Mouse (Mus musculus): ENCODE measurements around the gene Polh. TPM values are rescaled to one million over a fixed set of nuclear protein-coding genes. Genes with fewer than 3 reads are reported as not detected.

Polh gene
- 7.4 and 7.9 TPM in 2 replicates for polyA plus RNA-seq (2015; fragmentation: Nextera tagmentation; extraction: Ambion mirVana)

DNA sequence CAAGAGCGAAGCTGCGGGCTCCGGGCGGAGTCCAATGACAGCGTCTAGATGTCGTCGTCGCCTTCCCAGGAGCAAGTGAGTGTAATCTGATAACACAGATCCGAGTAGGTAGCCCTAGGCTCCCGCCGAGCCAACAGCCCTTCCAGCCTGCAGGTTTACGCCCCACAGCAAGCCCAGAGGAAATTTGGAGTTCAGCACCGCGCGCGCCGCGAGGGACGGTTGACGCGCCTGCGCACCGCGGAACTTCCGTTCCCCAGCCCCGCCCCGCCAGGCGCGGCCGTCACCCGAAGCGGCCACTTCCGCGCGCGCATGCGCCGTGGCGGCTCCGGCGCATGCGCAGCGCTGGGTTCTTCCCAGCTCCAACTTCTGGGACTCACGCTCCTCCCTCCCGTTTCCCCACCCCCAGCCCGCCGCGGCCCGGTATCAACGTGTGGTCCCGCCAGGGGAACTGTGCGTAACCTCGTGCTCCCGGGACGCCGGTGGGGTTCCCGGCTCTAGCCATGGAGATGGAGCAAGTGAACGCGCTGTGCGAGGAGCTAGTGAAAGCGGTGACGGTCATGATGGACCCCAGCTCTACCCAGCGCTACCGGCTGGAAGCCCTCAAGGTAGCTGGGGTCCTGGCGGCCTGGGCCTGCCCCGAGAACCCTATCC is at the start of gene Polh, which contains the start of gene Xpo5:
TSS of gene Polh (minus strand) at position 225 of the 651 bp plus-strand sequence.
TSS of gene Xpo5 (plus strand) at position 362 of the 651 bp plus-strand sequence.
- Histone ChIP-seq H3K4me2 (peak within 1 kb of the TSS; percentile 88), H3K27me3 (no peaks in the 10 kb centered on the region), H3K9me3 (no peaks in the 10 kb centered on the region), H3K4me1 (replicated peaks) (peaks cover 42% of the 10 kb centered on the region), H3K36me3 (peaks cover 29% of the 10 kb centered on the region), H3K4me3 (peak within 1 kb of the TSS; percentile 83), H3K27ac (replicated peaks) (peak within 1 kb of the TSS; percentile 83), H3K9ac (peak within 1 kb of the TSS; percentile 72)
- WGBS: under 1% methylated on average over 62 of the region's 66 CpGs
- ATAC-seq (ENCODE audit: low FRiP score, low read depth): peak; percentile 96

DNA sequence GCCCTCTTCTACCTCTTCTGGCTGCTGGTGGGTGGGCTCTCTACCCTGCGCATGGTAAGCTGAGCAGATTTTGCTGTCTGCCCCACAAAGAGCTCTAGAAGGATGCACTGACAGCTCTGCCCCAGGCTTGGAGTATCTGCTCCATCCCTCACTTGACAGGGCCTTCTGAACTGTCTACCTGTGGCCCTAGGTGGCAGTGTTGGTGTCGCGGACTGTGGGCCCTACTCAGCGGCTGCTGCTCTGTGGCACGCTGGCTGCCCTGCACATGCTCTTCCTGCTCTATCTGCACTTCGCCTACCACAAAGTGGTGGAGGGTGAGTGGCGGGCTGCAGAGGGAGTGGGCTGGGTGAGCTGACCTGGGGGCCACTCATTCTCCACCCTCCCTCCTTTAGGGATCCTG is 48.7 kb upstream of the Polh start:
- WGBS: 85% methylated on average over 7 of the region's 7 CpGs
- H3K4me1 ChIP-seq (replicated peaks): peaks cover 50% of the 10 kb centered on the region

DNA sequence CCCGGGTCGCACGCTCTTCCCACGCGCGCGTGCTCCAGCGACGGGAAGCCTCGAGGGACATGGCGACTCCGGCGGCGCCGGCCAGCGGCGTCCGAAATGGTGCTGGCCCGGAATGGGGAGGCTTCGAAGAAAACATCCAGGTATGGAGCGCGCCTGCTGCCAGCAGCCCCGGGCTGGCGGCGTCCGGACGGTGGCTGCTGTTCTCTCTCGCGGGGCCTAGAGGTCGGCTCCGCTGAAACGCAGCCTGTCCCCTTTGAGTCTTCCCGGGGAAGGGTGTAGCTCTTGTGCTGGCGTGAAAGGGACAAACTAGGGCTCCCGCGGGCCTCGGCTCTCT is 45.7 kb upstream of the Polh start:
- Histone ChIP-seq H3K4me1 (replicated peaks) (peaks cover 26% of the 10 kb centered on the region), H3K4me2 (peak overlapping the region; percentile 83), H3K9ac (peak overlapping the region; percentile 86), H3K9me3 (no peaks in the 10 kb centered on the region), H3K4me3 (peak overlapping the region; percentile 75), H3K27ac (replicated peaks) (peak overlapping the region; percentile 80), H3K36me3 (peaks cover 53% of the 10 kb centered on the region), H3K27me3 (no peaks in the 10 kb centered on the region)
- WGBS: under 1% methylated on average over 37 of the region's 37 CpGs
- ATAC-seq (ENCODE audit: low FRiP score, low read depth): peak; percentile 60

More for the DNA sequence above, 48.7 kb upstream of the Polh start:
- H3K4me3 ChIP-seq: no peak overlapping the region
- peaks cover 28% of the 10 kb centered on the region for H3K36me3 ChIP-seq
- no peak overlapping the region for H3K4me2 ChIP-seq
- H3K9me3 ChIP-seq: no peaks in the 10 kb centered on the region
- no peaks in the 10 kb centered on the region for H3K27me3 ChIP-seq
- no peak overlapping the region for H3K9ac ChIP-seq
- no peak overlapping the region for H3K27ac ChIP-seq (replicated peaks)
- no peak for ATAC-seq (ENCODE audit: low FRiP score, low read depth)

DNA sequence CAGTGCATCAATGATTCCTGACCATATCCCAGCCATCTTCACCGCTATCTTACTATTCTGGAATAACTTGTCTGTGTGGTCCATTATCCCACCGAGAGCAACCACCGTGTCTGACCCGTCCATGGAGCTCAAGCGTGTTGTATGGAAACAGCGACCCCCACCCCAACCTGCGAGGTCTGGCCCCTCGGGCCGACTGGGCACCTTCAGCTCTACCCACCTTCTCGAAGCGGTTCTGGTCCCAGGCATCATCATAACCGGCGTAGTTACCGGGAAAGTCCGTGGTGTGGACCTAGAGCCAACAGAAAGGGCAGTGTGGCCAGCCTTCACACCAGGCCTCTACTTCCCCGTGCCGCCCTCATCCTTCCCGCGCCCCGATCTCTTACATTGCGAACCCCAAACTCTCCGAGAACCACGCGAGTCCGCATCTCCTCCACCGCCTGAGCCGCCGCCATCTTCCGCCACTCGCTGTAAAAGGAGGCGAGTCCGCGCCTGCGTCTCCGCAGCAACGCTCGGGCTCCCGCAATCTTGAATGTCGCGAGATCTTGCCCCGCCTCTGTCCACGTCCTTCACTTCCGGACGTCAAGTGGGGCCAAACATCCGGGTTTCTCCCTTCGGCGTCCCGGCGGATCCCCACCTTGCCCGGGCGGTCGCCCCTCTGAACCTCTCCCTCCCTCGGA is 45.2 kb upstream of the Polh start, which contains the start of the genes Polr1c and Yipf3:
TSS of gene Polr1c (minus strand) at position 543 of the 677 bp plus-strand sequence.
TSS of gene Yipf3 (plus strand) at position 569 of the 677 bp plus-strand sequence.
- peak; percentile 94 for ATAC-seq (ENCODE audit: low FRiP score, low read depth)
- H3K4me2 ChIP-seq: peak within 1 kb of the TSS; percentile 83
- H3K27me3 ChIP-seq: no peaks in the 10 kb centered on the region
- peak within 1 kb of the TSS; percentile 75 for H3K4me3 ChIP-seq
- no peaks in the 10 kb centered on the region for H3K9me3 ChIP-seq
- WGBS: under 1% methylated on average over 53 of the region's 53 CpGs
- peaks cover 23% of the 10 kb centered on the region for H3K4me1 ChIP-seq (replicated peaks)
- H3K9ac ChIP-seq: peak within 1 kb of the TSS; percentile 86
- H3K36me3 ChIP-seq: peaks cover 58% of the 10 kb centered on the region
- peak within 1 kb of the TSS; percentile 81 for H3K27ac ChIP-seq (replicated peaks)

GRCm38 (mm10) chr17:46244579-46244978 is 42.1 kb upstream of the Polh start:
- 60% methylated on average over 10 of the region's 10 CpGs for WGBS
- Histone ChIP-seq H3K9me3 (no peaks in the 10 kb centered on the region), H3K4me3 (no peak overlapping the region), H3K4me1 (replicated peaks) (peaks cover 22% of the 10 kb centered on the region), H3K4me2 (no peak overlapping the region), H3K27me3 (no peaks in the 10 kb centered on the region), H3K36me3 (peaks cover 62% of the 10 kb centered on the region), H3K9ac (no peak overlapping the region), H3K27ac (replicated peaks) (no peak overlapping the region)
- ATAC-seq (ENCODE audit: low FRiP score, low read depth): no peak

DNA sequence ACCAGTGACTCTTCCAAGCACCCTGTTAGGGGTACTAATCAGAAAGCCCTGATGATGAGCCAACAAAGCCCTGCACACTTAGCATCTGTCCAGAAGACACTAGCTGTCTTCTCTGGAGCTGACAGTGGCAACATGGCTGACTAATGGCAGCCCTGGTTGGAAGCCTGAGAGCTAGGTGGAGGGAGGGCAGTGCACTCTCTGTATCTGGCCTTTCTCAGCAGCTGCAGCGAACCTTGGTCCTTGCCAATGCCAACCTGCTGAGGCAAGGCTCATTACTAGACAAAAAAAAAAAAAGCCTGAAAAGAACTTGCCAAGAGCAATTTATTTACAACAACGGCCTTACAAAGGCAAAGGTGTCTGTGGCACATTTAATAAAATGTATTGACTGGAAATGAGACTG is 41.2 kb upstream of the Polh start:
- peaks cover 12% of the 10 kb centered on the region for H3K4me1 ChIP-seq (replicated peaks)
- no peaks in the 10 kb centered on the region for H3K27me3 ChIP-seq
- no peak overlapping the region for H3K4me2 ChIP-seq
- H3K9me3 ChIP-seq: no peaks in the 10 kb centered on the region
- 67% methylated on average over 2 of the region's 2 CpGs for WGBS
- H3K4me3 ChIP-seq: no peak overlapping the region
- no peak overlapping the region for H3K27ac ChIP-seq (replicated peaks)
- H3K9ac ChIP-seq: no peak overlapping the region
- ATAC-seq (ENCODE audit: low FRiP score, low read depth): no peak
- peaks cover 71% of the 10 kb centered on the region for H3K36me3 ChIP-seq

DNA sequence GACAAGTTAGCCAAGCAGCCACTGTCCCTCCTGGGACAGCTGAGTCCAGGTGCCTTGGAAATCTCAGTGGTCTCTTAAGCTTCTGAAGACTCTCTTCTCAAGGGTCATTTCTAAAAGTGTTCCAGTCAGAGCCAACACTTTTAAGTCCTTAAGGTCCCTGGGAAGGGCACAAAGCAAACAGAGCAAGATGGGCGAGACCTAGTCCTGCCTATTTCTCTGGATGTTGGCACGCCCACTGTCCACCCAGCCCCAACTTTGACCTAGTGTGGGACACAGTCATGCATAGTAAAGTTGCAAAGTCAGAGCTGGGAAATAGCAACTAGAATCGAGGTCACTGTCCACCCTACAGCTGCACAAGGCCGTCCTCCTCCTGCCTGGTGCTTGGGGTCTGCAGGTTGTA is 40.5 kb upstream of the Polh start:
- no peak for ATAC-seq (ENCODE audit: low FRiP score, low read depth)
- Histone ChIP-seq H3K4me1 (replicated peaks) (peaks cover 10% of the 10 kb centered on the region), H3K4me2 (no peak overlapping the region), H3K9ac (no peak overlapping the region), H3K36me3 (peaks cover 78% of the 10 kb centered on the region), H3K4me3 (no peak overlapping the region), H3K9me3 (no peaks in the 10 kb centered on the region), H3K27ac (replicated peaks) (no peak overlapping the region), H3K27me3 (no peaks in the 10 kb centered on the region)
- 85% methylated on average over 4 of the region's 4 CpGs for WGBS

GRCm38 (mm10) chr17:46242274-46242673 is 39.8 kb upstream of the Polh start:
- Histone ChIP-seq H3K4me3 (no peak overlapping the region), H3K27me3 (no peaks in the 10 kb centered on the region), H3K36me3 (peaks cover 83% of the 10 kb centered on the region), H3K4me1 (replicated peaks) (peaks cover 10% of the 10 kb centered on the region), H3K9me3 (no peaks in the 10 kb centered on the region), H3K9ac (no peak overlapping the region), H3K4me2 (no peak overlapping the region), H3K27ac (replicated peaks) (no peak overlapping the region)
- no peak for ATAC-seq (ENCODE audit: low FRiP score, low read depth)
- WGBS: 91% methylated on average over 13 of the region's 13 CpGs

GRCm38 (mm10) chr17:46241471-46241870 is 39.0 kb upstream of the Polh start:
- Histone ChIP-seq H3K9ac (no peak overlapping the region), H3K4me2 (no peak overlapping the region), H3K4me1 (replicated peaks) (peaks cover 2% of the 10 kb centered on the region), H3K9me3 (no peaks in the 10 kb centered on the region), H3K36me3 (peaks cover 90% of the 10 kb centered on the region), H3K27me3 (no peaks in the 10 kb centered on the region), H3K27ac (replicated peaks) (no peak overlapping the region), H3K4me3 (no peak overlapping the region)
- no peak for ATAC-seq (ENCODE audit: low FRiP score, low read depth)
- WGBS: 90% methylated on average over 11 of the region's 11 CpGs

GRCm38 (mm10) chr17:46239516-46240114 is 37.2 kb upstream of the Polh start:
- Histone ChIP-seq H3K9ac (no peak overlapping the region), H3K27me3 (no peaks in the 10 kb centered on the region), H3K36me3 (peaks cover 85% of the 10 kb centered on the region), H3K4me2 (no peak overlapping the region), H3K4me1 (replicated peaks) (no peaks in the 10 kb centered on the region), H3K4me3 (no peak overlapping the region), H3K9me3 (no peaks in the 10 kb centered on the region), H3K27ac (replicated peaks) (no peak overlapping the region)
- ATAC-seq (ENCODE audit: low FRiP score, low read depth): no peak
- 96% methylated on average over 15 of the region's 15 CpGs for WGBS

DNA sequence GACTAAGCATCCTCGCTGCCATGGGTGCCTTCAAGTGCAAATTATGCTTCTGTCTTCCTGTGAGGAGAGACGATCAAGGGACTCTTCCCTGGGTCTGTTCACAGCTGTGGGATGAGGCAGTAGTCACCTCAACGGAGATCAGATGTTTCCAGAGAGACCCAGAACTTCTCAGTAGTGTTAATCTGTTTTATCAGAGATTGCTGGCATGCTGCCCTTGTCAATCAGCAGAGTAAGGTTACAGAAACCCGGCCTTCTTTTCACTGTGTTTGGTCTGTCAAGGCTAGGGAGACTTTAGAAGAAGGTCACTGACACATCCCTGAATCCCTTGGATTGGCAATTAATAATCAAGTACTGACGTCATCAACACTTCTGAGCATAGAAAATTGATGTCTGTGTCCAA is 35.0 kb upstream of the Polh start:
- 85% methylated on average over 5 of the region's 5 CpGs for WGBS
- ATAC-seq (ENCODE audit: low FRiP score, low read depth): no peak
- H3K4me2 ChIP-seq: no peak overlapping the region
- H3K4me1 ChIP-seq (replicated peaks): no peaks in the 10 kb centered on the region
- H3K9me3 ChIP-seq: no peaks in the 10 kb centered on the region
- peaks cover 77% of the 10 kb centered on the region for H3K36me3 ChIP-seq
- H3K27ac ChIP-seq (replicated peaks): no peak overlapping the region
- no peaks in the 10 kb centered on the region for H3K27me3 ChIP-seq
- no peak overlapping the region for H3K9ac ChIP-seq
- no peak overlapping the region for H3K4me3 ChIP-seq

- H3K4me3 ChIP-seq: no peak overlapping the region
- H3K9me3 ChIP-seq: no peaks in the 10 kb centered on the region
- peaks cover 73% of the 10 kb centered on the region for H3K36me3 ChIP-seq
- WGBS: 92% methylated on average over 6 of the region's 6 CpGs
- H3K4me2 ChIP-seq: no peak overlapping the region
- no peak for ATAC-seq (ENCODE audit: low FRiP score, low read depth)
- H3K4me1 ChIP-seq (replicated peaks): no peaks in the 10 kb centered on the region
- H3K9ac ChIP-seq: no peak overlapping the region
- H3K27me3 ChIP-seq: no peaks in the 10 kb centered on the region
- no peak overlapping the region for H3K27ac ChIP-seq (replicated peaks)
These were observed 34.6 kb upstream of the Polh start for GRCm38 (mm10) chr17:46237079-46237478.
